Mouse (Mus musculus) forebrain, embryonic 16.5 days (tissue): ENCODE measurements around the gene Esrrg. TPM values are rescaled to one million over a fixed set of nuclear protein-coding genes. Genes with fewer than 3 reads are reported as not detected.

Experiments
- ATAC-seq: fragments of 200-750 bp; cut with Nextera tagmentation; 2 replicates; pipeline ENCODE4 v1.8.0; 2017; ENCODE audit warnings: mild to moderate bottlenecking, moderate library complexity
- H3K27ac ChIP-seq: fragments of 300-500 bp; sonication (generic); 2 replicates; pipeline ENCODE4 v1.5.1; 2014; ENCODE audit warnings: low read length, control low read depth
- H3K27me3 ChIP-seq: fragments of 300-500 bp; sonication (generic); replicated peaks from 2 replicates; pipeline ENCODE4 v1.6.1; 2014; ENCODE audit warnings: low read length; ENCODE audit not compliant: control insufficient read depth, insufficient read depth
- H3K36me3 ChIP-seq: fragments of 300-500 bp; sonication (generic); 2 replicates; pipeline ENCODE4 v1.6.1; 2014; ENCODE audit not compliant: control insufficient read depth, insufficient read depth
- H3K4me1 ChIP-seq: fragments of 300-500 bp; sonication (generic); replicated peaks from 2 replicates; pipeline ENCODE4 v1.6.1; 2014; ENCODE audit warnings: low read length; ENCODE audit not compliant: control insufficient read depth, insufficient read depth
- H3K4me2 ChIP-seq: fragments of 300-500 bp; sonication (generic); 2 replicates; pipeline ENCODE4 v1.6.1; 2014; ENCODE audit warnings: mild to moderate bottlenecking, low read length, control low read depth
- H3K4me3 ChIP-seq: fragments of 300-500 bp; sonication (generic); replicated peaks from 2 replicates; pipeline ENCODE4 v1.5.1; 2014; ENCODE audit warnings: mild to moderate bottlenecking, low read length, control low read depth
- H3K9ac ChIP-seq: fragments of 300-500 bp; sonication (generic); replicated peaks from 2 replicates; pipeline ENCODE4 v1.6.1; 2014; ENCODE audit warnings: low read depth, low read length, control low read depth
- H3K9me3 ChIP-seq: fragments of 300-500 bp; sonication (generic); 2 replicates; pipeline ENCODE4 v1.6.1; 2016; ENCODE audit warnings: low read length; ENCODE audit not compliant: control insufficient read depth
- WGBS: fragments of 180-500 bp; shearing (Covaris S2); extraction: QIAGEN DNeasy Blood & Tissue Kit; methylation state at CpG from one replicate; pipeline ENCODE4 v1.1.7; 2014; 5-methylcytosine and 5-hydroxymethylcytosine counted together
- polyA plus RNA-seq: library from polyadenylated mRNA; unstranded; fragments of >200 nt; fragmentation: Nextera tagmentation; extraction: Ambion mirVana; gene quantifications from 2 replicates; pipeline ENCODE4 v1.2.1, GENCODE M21; 2015

Gene Esrrg
- polyA plus RNA-seq, 1 experiment from 2014 or later = 11.2 TPM

GRCm38 (mm10) chr1:187841629-187842028, 233.0 kb downstream of the Esrrg start:
- Histone ChIP-seq H3K9ac (no peak overlapping the region), H3K9me3 (no peaks in the 10 kb centered on the region), H3K27me3 (peaks cover 1% of the 10 kb centered on the region; the same call in 1 of the 2 replicates), H3K4me2 (no peak overlapping the region), H3K4me1 (no peaks in the 10 kb centered on the region), H3K36me3 (no peaks in the 10 kb centered on the region), H3K4me3 (no peak overlapping the region), H3K27ac (no peak overlapping the region)
- no peak for ATAC-seq
- 80% methylated on average over 8 of the region's 8 CpGs for WGBS

DNA sequence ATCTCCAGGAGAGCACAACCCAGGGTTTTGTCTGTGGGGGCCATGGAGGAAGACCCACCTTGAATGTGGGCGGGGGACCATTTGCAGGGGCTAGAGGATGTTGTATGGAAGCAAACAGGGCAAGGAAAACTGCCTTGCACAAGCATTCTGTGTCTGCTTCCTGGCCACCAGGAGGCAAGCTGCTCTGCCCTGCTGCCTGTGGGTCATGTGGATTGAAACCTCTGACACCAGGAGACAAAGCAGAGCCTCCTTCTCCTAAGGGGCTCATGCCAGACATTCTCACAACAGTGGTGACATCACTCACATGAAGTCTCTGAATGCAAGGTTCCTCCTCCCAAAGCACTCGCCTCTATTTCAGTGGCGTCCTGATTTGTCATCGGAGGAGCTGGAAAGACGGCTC, 234.1 kb downstream of the Esrrg start:
- Histone ChIP-seq H3K4me3 (no peak overlapping the region), H3K9ac (no peak overlapping the region), H3K4me1 (no peaks in the 10 kb centered on the region), H3K27me3 (no peaks in the 10 kb centered on the region), H3K27ac (no peak overlapping the region), H3K36me3 (no peaks in the 10 kb centered on the region), H3K4me2 (no peak overlapping the region), H3K9me3 (no peaks in the 10 kb centered on the region)
- no peak for ATAC-seq
- WGBS = 87% methylated on average over 5 of the region's 5 CpGs

- Histone ChIP-seq H3K27ac (no peak overlapping the region), H3K4me3 (no peak overlapping the region), H3K9ac (no peak overlapping the region), H3K4me2 (no peak overlapping the region), H3K36me3 (no peaks in the 10 kb centered on the region), H3K4me1 (no peaks in the 10 kb centered on the region), H3K27me3 (no peaks in the 10 kb centered on the region), H3K9me3 (no peaks in the 10 kb centered on the region)
- WGBS = 77% methylated on average over 8 of the region's 8 CpGs
- no peak for ATAC-seq
These were observed 245.6 kb downstream of the Esrrg start for GRCm38 (mm10) chr1:187854148-187854547.

DNA sequence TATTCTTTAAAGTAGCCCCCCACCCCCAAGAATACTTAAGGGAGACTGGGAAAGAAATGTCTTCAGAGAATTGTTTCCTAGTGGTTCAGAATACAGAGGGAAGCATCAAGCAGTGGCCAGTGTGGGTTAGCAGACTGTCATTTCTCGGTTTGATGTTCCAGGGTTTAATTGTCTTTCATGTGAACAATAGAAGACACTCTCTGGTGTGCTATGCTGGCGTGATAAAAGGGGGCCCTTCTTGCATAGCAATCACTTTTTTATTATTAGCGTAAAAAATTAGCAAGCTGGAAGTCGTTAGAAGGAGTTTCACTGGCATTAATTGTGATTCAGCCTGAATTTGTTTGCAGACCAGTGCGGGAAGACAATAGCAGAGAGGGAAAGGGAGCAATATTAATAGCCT, 253.7 kb downstream of the Esrrg start:
- ATAC-seq = no peak
- 14% methylated on average over 5 of the region's 5 CpGs for WGBS
- H3K4me3 ChIP-seq = no peak overlapping the region
- no peaks in the 10 kb centered on the region for H3K9me3 ChIP-seq
- H3K4me2 ChIP-seq = no peak overlapping the region
- no peak overlapping the region for H3K27ac ChIP-seq
- H3K36me3 ChIP-seq = no peaks in the 10 kb centered on the region
- no peaks in the 10 kb centered on the region for H3K27me3 ChIP-seq
- H3K4me1 ChIP-seq = peaks cover 4% of the 10 kb centered on the region; the same call in 1 of the 2 replicates
- no peak overlapping the region for H3K9ac ChIP-seq

DNA sequence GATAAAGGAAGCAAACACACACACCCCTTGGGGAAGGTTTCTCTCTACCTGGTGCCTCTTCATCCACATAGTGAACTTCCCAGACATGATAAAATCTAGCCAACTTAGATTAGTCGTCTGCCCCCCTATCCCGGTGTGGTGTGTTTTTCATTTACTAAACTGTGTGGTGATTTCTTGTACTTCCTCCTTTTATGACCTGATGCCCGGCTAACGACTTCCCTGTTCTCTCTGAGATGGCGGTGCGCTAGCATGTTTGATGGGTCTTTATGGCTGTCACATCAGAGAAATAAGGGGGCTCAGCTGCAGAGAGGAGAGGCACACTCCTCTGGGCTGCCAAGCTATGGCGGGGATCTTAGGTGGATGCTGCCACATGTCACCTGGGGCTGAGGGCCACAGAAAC, 259.8 kb downstream of the Esrrg start:
- H3K4me3 ChIP-seq = no peak overlapping the region
- H3K9me3 ChIP-seq = no peaks in the 10 kb centered on the region
- H3K4me1 ChIP-seq = no peaks in the 10 kb centered on the region
- H3K27me3 ChIP-seq = 0 out of 2 replicates have a peak, but pooled peaks cover 2% of the 10 kb centered on the region
- no peak for ATAC-seq
- no peaks in the 10 kb centered on the region for H3K36me3 ChIP-seq
- H3K9ac ChIP-seq = no peak overlapping the region
- 72% methylated on average over 7 of the region's 7 CpGs for WGBS
- H3K27ac ChIP-seq = no peak overlapping the region
- H3K4me2 ChIP-seq = no peak overlapping the region

DNA sequence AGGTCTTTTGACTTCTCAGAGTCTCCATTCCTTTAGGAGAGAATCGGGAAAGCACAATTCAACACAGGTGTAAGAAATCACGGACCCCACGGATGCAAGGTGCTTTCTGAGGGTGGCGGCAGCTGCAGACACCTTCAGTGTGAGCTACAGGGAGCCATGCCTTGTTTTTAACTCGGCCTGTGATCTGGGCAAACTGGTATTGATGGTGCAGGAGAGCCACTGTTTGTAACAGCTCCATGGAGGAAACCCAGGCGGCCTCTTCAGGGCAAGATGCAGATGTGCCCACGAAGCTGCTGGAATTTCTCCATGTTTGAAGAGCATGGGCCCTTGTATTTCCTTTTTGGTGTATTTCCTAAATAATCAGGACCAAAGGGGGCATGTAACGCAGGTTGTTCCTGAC, 263.6 kb downstream of the Esrrg start:
- no peaks in the 10 kb centered on the region for H3K4me1 ChIP-seq
- H3K4me2 ChIP-seq = no peak overlapping the region
- WGBS = 60% methylated on average over 8 of the region's 8 CpGs
- no peak overlapping the region for H3K4me3 ChIP-seq
- H3K9ac ChIP-seq = no peak overlapping the region
- no peaks in the 10 kb centered on the region for H3K9me3 ChIP-seq
- H3K27ac ChIP-seq = no peak overlapping the region
- H3K27me3 ChIP-seq = 0 out of 2 replicates have a peak, but pooled peaks cover 2% of the 10 kb centered on the region
- H3K36me3 ChIP-seq = no peaks in the 10 kb centered on the region
- no peak for ATAC-seq

DNA sequence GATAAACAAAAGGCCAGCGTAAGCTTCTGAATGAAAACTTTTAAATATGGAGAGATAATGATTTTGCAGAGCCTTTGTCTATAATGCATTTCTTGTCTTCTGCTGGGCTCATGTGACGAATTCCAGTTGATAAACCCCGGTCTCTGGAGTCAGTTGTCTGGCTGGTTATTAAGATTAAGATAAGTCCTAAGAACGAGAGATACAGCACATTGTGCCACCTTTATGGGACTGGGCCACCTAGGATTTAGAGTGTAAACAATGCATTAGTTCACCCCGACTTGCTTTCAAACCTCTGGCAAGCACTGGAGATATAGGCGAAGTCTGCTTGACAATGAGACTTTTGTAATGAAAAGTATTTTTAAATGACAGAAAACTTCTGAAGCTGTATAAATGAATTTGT, 264.2 kb downstream of the Esrrg start:
- H3K9me3 ChIP-seq = no peaks in the 10 kb centered on the region
- H3K36me3 ChIP-seq = no peaks in the 10 kb centered on the region
- H3K4me1 ChIP-seq = no peaks in the 10 kb centered on the region
- no peak overlapping the region for H3K4me2 ChIP-seq
- no peak for ATAC-seq
- no peak overlapping the region for H3K4me3 ChIP-seq
- no peak overlapping the region for H3K27ac ChIP-seq
- WGBS = 55% methylated on average over 6 of the region's 6 CpGs
- no peak overlapping the region for H3K9ac ChIP-seq
- H3K27me3 ChIP-seq = 0 out of 2 replicates have a peak, but pooled peaks cover 2% of the 10 kb centered on the region

GRCm38 (mm10) chr1:187873770-187874169, 265.2 kb downstream of the Esrrg start:
- WGBS = 97% methylated on average over 2 of the region's 2 CpGs
- no peaks in the 10 kb centered on the region for H3K36me3 ChIP-seq
- no peaks in the 10 kb centered on the region for H3K9me3 ChIP-seq
- no peaks in the 10 kb centered on the region for H3K4me1 ChIP-seq
- 0 out of 2 replicates have a peak, but pooled peaks cover 2% of the 10 kb centered on the region for H3K27me3 ChIP-seq
- no peak for ATAC-seq
- H3K4me3 ChIP-seq = no peak overlapping the region
- H3K27ac ChIP-seq = no peak overlapping the region
- no peak overlapping the region for H3K9ac ChIP-seq
- H3K4me2 ChIP-seq = no peak overlapping the region

GRCm38 (mm10) chr1:187887270-187887669, 278.7 kb downstream of the Esrrg start:
- no peaks in the 10 kb centered on the region for H3K36me3 ChIP-seq
- H3K9ac ChIP-seq = no peak overlapping the region
- no peak for ATAC-seq
- no peaks in the 10 kb centered on the region for H3K4me1 ChIP-seq
- WGBS = 87% methylated on average over 6 of the region's 6 CpGs
- H3K4me3 ChIP-seq = no peak overlapping the region
- no peak overlapping the region for H3K4me2 ChIP-seq
- H3K27ac ChIP-seq = no peak overlapping the region
- H3K27me3 ChIP-seq = no peaks in the 10 kb centered on the region
- no peaks in the 10 kb centered on the region for H3K9me3 ChIP-seq

DNA sequence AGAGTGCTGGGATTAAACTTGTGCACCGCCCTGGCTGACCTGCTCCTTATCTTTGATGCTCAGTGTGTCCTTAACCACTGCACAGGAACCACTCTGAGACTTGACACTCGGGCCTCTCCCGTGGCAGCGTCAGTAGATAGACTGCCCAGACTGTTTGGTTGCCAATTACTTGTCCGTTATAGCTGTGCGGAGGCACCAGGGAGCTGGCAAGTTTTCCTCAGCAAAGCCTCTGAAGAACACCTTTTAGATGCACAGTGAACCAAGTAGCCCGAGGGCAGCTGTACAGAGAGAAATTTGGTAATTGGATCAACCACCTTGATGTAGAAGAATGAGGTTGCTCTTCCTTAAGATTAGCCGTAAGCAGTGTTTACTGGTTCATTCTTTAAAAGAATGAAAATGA, 279.6 kb downstream of the Esrrg start:
- Histone ChIP-seq H3K9me3 (no peaks in the 10 kb centered on the region), H3K4me3 (no peak overlapping the region), H3K4me2 (no peak overlapping the region), H3K36me3 (no peaks in the 10 kb centered on the region), H3K27ac (no peak overlapping the region), H3K4me1 (no peaks in the 10 kb centered on the region), H3K9ac (no peak overlapping the region), H3K27me3 (no peaks in the 10 kb centered on the region)
- ATAC-seq = no peak
- WGBS = 33% methylated on average over 8 of the region's 8 CpGs
